Mouse (Mus musculus) midbrain, embryonic 12.5 days (tissue): Measurements from ENCODE around the gene Nkain1. TPM values are rescaled to one million over a fixed set of nuclear protein-coding genes. Genes with fewer than 3 reads are reported as not detected.

ENCODE experiments used
- ATAC-seq: fragments of 200-750 bp; cut with Nextera tagmentation; 2 replicates; pipeline ENCODE4 v1.8.0; 2017; ENCODE audit warnings: low read depth, moderate TSS enrichment, moderate library complexity; ENCODE audit not compliant: low FRiP score
- H3K27ac ChIP-seq: fragments of 300-500 bp; sonication (generic); replicated peaks from 2 replicates; pipeline ENCODE4 v1.5.1; 2016; ENCODE audit warnings: mild to moderate bottlenecking
- H3K27me3 ChIP-seq: fragments of 300-500 bp; sonication (generic); 2 replicates; pipeline ENCODE4 v1.6.1; 2016; ENCODE audit warnings: mild to moderate bottlenecking
- H3K36me3 ChIP-seq: fragments of 300-500 bp; sonication (generic); 2 replicates; pipeline ENCODE4 v1.6.1; 2016
- H3K4me1 ChIP-seq: fragments of 300-500 bp; sonication (generic); 2 replicates; pipeline ENCODE4 v1.6.1; 2016
- H3K4me2 ChIP-seq: fragments of 300-500 bp; sonication (generic); replicated peaks from 2 replicates; pipeline ENCODE4 v1.6.1; 2016; ENCODE audit warnings: mild to moderate bottlenecking, moderate library complexity
- H3K4me3 ChIP-seq: fragments of 300-500 bp; sonication (generic); 2 replicates; pipeline ENCODE4 v1.5.1; 2016; ENCODE audit warnings: mild to moderate bottlenecking
- H3K9ac ChIP-seq: fragments of 300-500 bp; sonication (generic); replicated peaks from 2 replicates; pipeline ENCODE4 v1.6.1; 2016; ENCODE audit warnings: mild to moderate bottlenecking, moderate library complexity
- H3K9me3 ChIP-seq: fragments of 300-500 bp; sonication (generic); 2 replicates; pipeline ENCODE4 v1.6.1; 2016; ENCODE audit warnings: mild to moderate bottlenecking
- WGBS: fragments of 180-500 bp; shearing (Covaris S2); methylation state at CpG from one replicate; pipeline ENCODE4 v1.1.7; 2016; 5-methylcytosine and 5-hydroxymethylcytosine counted together
- polyA plus RNA-seq: library from polyadenylated mRNA; unstranded; fragments of >200 nt; fragmentation: Nextera tagmentation; extraction: Ambion mirVana; gene quantifications from 2 replicates; pipeline ENCODE4 v1.2.1, GENCODE M21; 2016

The Nkain1 gene
- polyA plus RNA-seq, 1 experiment from 2014 or later = 16.6 TPM

DNA sequence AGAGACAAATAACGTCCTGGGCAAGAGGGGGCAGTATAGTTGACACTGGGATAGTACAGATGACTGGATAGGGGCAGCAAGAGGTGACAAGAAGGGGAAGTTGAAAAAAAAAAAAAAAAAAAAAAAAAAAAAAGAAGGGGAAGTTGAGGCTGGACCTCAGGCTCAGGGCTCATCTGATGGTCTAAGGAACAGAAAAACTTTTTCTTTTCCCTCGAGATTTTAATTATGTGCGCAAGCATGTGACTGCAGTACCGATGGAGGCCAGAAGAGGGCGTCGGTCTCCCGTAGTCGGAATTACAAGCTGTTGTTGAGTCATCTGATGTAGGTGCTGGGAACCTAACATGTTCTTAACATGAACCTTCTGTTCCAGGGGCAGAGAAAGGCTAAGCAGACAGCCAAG is 24.8 kb downstream of the Nkain1 start:
- H3K36me3 ChIP-seq = no peaks in the 10 kb centered on the region
- ATAC-seq = no peak
- H3K9me3 ChIP-seq = no peaks in the 10 kb centered on the region
- 86% methylated on average over 8 of the region's 8 CpGs for WGBS
- peaks cover 70% of the 10 kb centered on the region for H3K4me1 ChIP-seq
- no peak overlapping the region for H3K4me2 ChIP-seq
- no peak overlapping the region for H3K4me3 ChIP-seq
- H3K27me3 ChIP-seq = no peaks in the 10 kb centered on the region
- no peak overlapping the region for H3K9ac ChIP-seq
- peak overlapping the region; percentile 88 for H3K27ac ChIP-seq

DNA sequence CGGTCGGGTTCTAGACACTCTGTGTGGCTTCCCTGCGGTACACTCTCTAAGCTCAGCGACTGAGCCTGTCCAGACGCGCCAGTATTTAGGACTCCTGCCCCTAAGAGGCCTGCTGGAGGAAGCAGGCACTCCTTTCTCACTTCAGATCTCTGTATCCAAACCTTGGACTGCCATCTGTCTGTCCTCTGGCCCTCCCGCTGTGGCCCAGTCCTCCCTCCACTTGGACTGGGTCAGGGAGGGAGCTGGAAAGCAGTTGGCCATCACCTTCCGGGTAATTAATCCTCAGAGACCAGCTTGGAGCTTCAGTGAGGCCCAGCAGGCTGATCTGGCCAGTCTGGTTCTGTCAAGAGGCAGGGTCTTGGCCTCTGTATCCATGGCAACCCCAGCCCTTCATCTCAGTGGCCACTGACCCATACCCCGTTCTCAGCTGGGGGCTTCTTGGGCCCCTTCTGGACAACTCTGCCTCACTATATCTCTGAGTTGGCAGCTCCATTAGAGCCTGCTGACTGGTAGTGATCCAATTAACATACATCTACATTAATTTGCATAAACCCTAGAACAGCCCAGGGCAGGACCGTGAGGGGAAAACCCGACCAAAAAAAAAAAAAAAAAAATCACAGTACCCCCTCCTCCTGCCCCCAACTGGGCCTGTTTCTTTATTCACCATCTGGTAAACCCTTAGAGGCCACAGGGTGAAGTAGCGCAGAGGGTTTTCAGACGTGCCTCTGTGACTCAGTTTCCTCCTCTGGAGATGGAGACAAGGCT is 27.0 kb downstream of the Nkain1 start:
- no peaks in the 10 kb centered on the region for H3K27me3 ChIP-seq
- ATAC-seq = peak; percentile 82
- peak overlapping the region; percentile 32; the same call in 1 of the 2 replicates for H3K9ac ChIP-seq
- H3K36me3 ChIP-seq = no peaks in the 10 kb centered on the region
- no peaks in the 10 kb centered on the region for H3K9me3 ChIP-seq
- H3K4me1 ChIP-seq = peaks cover 63% of the 10 kb centered on the region
- WGBS = 6% methylated on average over 13 of the region's 13 CpGs
- H3K4me3 ChIP-seq = no peak overlapping the region
- H3K4me2 ChIP-seq = peak overlapping the region; percentile 27
- H3K27ac ChIP-seq = peak overlapping the region; percentile 88

DNA sequence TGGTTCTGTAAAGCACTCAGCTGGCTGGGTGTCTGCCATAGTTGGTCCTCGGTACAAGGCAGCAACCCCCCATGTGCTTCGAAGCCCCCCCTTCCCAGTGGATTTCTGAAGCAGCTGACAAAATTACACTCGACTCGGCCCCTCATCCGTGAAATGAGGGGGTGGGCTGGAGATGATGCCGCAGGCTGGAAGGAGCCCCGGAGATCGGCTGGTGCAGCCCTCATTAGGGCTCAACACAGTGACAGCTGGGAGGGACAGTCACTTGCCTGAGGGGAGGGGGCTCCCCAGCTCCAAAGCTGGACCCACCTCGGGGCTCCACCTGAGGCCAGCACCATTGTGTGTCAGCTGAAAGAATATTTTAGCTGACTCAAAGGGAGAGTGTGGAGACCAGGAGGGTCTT is 29.6 kb downstream of the Nkain1 start:
- Histone ChIP-seq H3K9ac (no peak overlapping the region; the same call in 1 of the 2 replicates), H3K4me2 (peak overlapping the region; percentile 32), H3K4me3 (no peak overlapping the region), H3K27ac (peak overlapping the region; percentile 88), H3K27me3 (no peaks in the 10 kb centered on the region), H3K4me1 (peaks cover 59% of the 10 kb centered on the region), H3K36me3 (no peaks in the 10 kb centered on the region), H3K9me3 (no peaks in the 10 kb centered on the region)
- 25% methylated on average over 9 of the region's 9 CpGs for WGBS
- ATAC-seq = peak; percentile 57

DNA sequence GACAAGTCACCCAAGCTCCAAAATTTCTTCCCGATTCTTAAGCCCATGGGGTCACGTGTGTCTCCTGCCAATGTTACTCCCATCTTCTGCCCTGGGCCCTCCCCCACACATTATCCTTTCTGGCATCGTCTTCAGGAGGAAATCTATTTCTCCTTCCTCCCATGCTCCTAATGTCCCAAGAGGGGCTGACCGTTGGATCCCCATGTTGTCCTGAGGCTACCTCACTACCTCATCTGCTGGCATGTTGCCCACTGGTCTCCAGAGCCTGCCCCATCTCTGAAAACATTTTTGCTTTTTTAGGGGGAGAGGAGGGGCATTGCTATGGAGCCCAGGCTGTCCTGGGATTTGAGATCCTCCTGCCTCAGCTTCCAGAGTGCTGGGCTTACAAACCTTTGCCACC is 30.9 kb downstream of the Nkain1 start:
- ATAC-seq = no peak
- Histone ChIP-seq H3K27me3 (no peaks in the 10 kb centered on the region), H3K27ac (peak overlapping the region; percentile 88), H3K9ac (no peak overlapping the region), H3K36me3 (peaks cover 7% of the 10 kb centered on the region; the same call in 1 of the 2 replicates), H3K4me2 (no peak overlapping the region), H3K4me1 (peaks cover 51% of the 10 kb centered on the region), H3K9me3 (no peaks in the 10 kb centered on the region), H3K4me3 (no peak overlapping the region)
- 77% methylated on average over 4 of the region's 4 CpGs for WGBS

DNA sequence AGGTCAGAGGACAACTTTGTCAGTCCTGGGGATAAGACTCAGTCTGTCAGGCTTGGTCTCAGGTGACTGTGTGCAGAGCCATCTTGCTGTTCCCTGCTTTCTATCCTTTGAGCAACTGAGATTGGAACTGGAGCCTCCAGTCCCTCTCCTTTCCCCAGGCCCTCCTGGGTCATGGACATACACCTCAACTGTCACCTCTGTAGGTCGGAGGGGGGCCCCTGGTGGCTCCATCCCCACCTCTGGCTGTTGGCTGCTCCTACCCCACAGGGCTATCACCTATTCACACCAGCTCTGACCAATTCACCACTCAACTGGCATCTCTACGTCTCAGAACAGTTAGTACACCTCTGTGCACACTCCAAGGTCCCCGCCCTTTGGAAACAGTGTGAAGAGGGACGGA is 33.1 kb downstream of the Nkain1 start:
- 94% methylated on average over 4 of the region's 4 CpGs for WGBS
- no peak overlapping the region for H3K27ac ChIP-seq
- no peak for ATAC-seq
- no peak overlapping the region for H3K9ac ChIP-seq
- H3K36me3 ChIP-seq = peaks cover 26% of the 10 kb centered on the region
- H3K27me3 ChIP-seq = no peaks in the 10 kb centered on the region
- no peak overlapping the region for H3K4me2 ChIP-seq
- H3K4me3 ChIP-seq = no peak overlapping the region
- peaks cover 28% of the 10 kb centered on the region for H3K4me1 ChIP-seq
- H3K9me3 ChIP-seq = peaks cover 2% of the 10 kb centered on the region; the same call in 1 of the 2 replicates

DNA sequence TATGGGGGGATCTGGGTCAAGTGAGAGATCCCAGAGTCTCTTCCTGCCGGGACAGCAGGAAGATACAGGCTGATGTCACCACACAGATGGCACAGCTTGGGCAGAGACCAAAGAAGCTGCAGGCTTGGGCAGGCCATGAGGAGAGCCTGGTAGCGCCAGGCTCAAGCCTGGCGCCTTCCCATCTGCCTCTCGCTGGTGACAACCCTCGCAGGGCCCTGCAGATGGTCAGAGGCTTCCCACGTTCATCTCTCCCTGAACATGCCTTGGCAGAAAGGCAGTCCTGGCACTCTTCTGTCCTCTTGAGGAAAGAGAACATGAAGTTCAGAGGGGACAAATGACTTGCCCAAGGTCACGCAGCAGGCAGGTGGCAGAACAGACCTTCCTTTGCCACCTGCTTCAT is 34.3 kb downstream of the Nkain1 start:
- no peak overlapping the region for H3K27ac ChIP-seq
- H3K9ac ChIP-seq = no peak overlapping the region
- H3K27me3 ChIP-seq = no peaks in the 10 kb centered on the region
- no peak overlapping the region for H3K4me2 ChIP-seq
- WGBS = 87% methylated on average over 7 of the region's 7 CpGs
- H3K36me3 ChIP-seq = peaks cover 33% of the 10 kb centered on the region
- peaks cover 17% of the 10 kb centered on the region for H3K4me1 ChIP-seq
- H3K9me3 ChIP-seq = peaks cover 4% of the 10 kb centered on the region; the same call in 1 of the 2 replicates
- H3K4me3 ChIP-seq = no peak overlapping the region
- ATAC-seq = no peak

DNA sequence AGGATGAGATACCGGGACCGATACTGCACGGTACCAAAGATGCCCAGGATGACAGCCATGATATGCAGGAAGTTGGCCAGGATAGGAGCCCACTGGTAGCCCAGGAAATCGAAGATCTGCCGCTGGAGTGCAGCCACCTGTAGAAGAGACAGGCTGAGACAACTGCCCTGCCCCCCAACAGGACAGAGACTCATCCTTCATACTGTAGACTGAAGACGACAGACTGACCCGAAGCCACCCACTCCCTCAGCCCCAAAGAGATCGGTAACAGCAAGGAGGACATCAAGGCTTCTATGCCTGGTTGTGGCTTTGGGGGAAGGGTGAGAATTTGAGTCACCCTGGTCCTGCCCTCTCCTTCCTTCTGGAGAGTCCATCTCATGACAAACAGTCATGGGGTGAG is 34.9 kb downstream of the Nkain1 start:
- no peak overlapping the region for H3K27ac ChIP-seq
- H3K36me3 ChIP-seq = peaks cover 33% of the 10 kb centered on the region
- H3K4me1 ChIP-seq = peaks cover 10% of the 10 kb centered on the region
- no peak overlapping the region for H3K4me3 ChIP-seq
- no peak overlapping the region for H3K4me2 ChIP-seq
- no peak for ATAC-seq
- peaks cover 4% of the 10 kb centered on the region; the same call in 1 of the 2 replicates for H3K9me3 ChIP-seq
- WGBS = 96% methylated on average over 8 of the region's 8 CpGs
- H3K27me3 ChIP-seq = no peaks in the 10 kb centered on the region
- no peak overlapping the region for H3K9ac ChIP-seq

DNA sequence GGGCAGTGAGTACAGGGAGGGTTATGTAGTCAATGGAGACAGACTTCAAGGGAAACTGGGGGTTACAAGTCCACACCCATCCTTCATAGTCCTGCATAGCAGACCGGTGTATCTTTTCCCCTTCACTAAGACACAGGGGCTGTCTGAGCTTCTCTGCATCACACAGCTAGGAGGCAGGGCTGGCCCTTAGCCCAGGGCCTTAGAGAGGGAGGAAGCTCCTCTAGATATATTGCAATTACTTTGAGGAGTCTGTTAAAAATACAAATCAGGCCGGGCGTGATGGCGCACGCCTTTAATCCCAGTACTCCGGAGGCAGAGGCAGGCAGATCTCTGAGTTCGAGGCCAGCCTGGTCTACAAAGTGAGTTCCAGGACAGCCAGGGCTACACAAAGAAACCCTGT is 36.6 kb downstream of the Nkain1 start:
- Histone ChIP-seq H3K9ac (no peak overlapping the region), H3K4me1 (no peaks in the 10 kb centered on the region; the same call in 1 of the 2 replicates), H3K36me3 (peaks cover 44% of the 10 kb centered on the region), H3K4me3 (no peak overlapping the region), H3K4me2 (no peak overlapping the region), H3K9me3 (peaks cover 4% of the 10 kb centered on the region; the same call in 1 of the 2 replicates), H3K27ac (no peak overlapping the region), H3K27me3 (no peaks in the 10 kb centered on the region)
- WGBS = 98% methylated on average over 7 of the region's 7 CpGs
- no peak for ATAC-seq

DNA sequence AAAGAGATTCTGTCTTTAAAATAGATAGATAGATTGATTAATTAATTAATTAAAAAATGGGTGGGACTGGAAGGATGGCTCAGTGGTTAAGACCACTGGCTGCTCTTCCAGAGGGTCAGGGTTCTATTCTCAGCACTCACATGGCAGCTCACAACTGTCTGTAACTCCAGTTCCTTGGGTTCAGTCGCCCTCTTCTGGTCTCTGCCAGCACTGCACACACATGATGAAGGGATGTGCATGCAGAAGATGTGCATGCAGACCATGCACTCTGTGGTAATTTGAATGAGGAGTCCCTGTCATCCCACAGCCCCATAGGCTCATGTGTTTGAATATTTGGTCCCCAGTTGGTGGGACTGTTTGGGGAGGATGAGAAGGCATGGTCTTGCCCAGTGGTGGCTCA is 38.2 kb downstream of the Nkain1 start:
- H3K27me3 ChIP-seq = no peaks in the 10 kb centered on the region
- no peak overlapping the region for H3K4me2 ChIP-seq
- H3K4me3 ChIP-seq = no peak overlapping the region
- 56% methylated on average over 1 of the region's 1 CpGs for WGBS
- peaks cover 4% of the 10 kb centered on the region; the same call in 1 of the 2 replicates for H3K9me3 ChIP-seq
- H3K4me1 ChIP-seq = peaks cover 5% of the 10 kb centered on the region; the same call in 1 of the 2 replicates
- H3K27ac ChIP-seq = no peak overlapping the region
- ATAC-seq = no peak
- H3K36me3 ChIP-seq = peaks cover 50% of the 10 kb centered on the region
- H3K9ac ChIP-seq = no peak overlapping the region

DNA sequence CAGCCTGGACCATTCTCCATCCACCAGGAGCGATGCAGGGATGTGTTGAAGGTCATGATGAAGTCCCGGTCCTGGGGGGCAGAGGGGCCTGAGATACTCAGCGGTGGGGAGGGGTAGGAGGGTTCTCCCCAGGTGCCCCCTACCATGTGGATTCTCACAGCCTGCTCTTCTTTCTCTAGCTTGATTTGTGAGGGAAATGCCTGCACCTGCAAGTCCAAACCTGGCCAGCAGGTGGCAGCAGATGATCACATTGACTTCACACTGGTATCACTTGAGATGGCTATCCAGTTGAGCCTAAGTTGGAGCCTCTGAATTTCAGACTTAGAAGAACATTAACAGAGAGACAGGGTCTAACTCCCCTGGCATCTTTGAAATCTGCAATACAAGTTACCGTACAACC is 40.0 kb downstream of the Nkain1 start:
- WGBS = 44% methylated on average over 4 of the region's 4 CpGs
- ATAC-seq = peak; percentile 57; the same call in 1 of the 2 replicates
- H3K36me3 ChIP-seq = peaks cover 67% of the 10 kb centered on the region

DNA sequence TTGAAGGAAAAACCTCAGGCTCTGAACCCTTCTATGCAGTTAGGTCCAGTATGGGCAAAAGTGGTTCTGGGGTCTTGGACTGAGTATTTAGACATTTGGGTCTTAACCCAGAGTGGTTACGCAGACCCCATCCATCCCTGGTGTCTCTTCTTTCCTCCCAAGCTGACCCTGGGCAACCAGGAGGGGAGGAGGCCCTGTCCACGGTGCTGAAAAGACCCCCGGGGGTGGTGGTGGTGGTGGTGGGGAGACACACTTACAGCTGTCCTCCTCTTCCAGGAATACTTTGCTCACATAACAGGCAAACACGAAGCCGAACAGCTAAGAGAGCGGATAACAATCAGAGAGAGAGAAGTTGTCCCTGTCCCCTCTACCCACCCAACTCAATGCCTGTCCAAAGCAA is 41.6 kb downstream of the Nkain1 start:
- peaks cover 5% of the 10 kb centered on the region; the same call in 1 of the 2 replicates for H3K4me1 ChIP-seq
- 64% methylated on average over 6 of the region's 6 CpGs for WGBS
- no peak overlapping the region for H3K9ac ChIP-seq
- H3K9me3 ChIP-seq = peaks cover 4% of the 10 kb centered on the region; the same call in 1 of the 2 replicates
- H3K36me3 ChIP-seq = peaks cover 59% of the 10 kb centered on the region
- no peak overlapping the region for H3K4me2 ChIP-seq
- no peak for ATAC-seq
- H3K4me3 ChIP-seq = no peak overlapping the region
- H3K27ac ChIP-seq = 0 out of 2 replicates have a peak overlapping the region, but pooled peaks have one; percentile 15
- no peaks in the 10 kb centered on the region for H3K27me3 ChIP-seq

More for the DNA sequence above, 40.0 kb downstream of the Nkain1 start:
- H3K4me1 ChIP-seq = peaks cover 5% of the 10 kb centered on the region; the same call in 1 of the 2 replicates
- no peak overlapping the region for H3K9ac ChIP-seq
- no peak overlapping the region for H3K4me3 ChIP-seq
- peaks cover 4% of the 10 kb centered on the region; the same call in 1 of the 2 replicates for H3K9me3 ChIP-seq
- H3K27ac ChIP-seq = no peak overlapping the region
- no peak overlapping the region for H3K4me2 ChIP-seq
- H3K27me3 ChIP-seq = no peaks in the 10 kb centered on the region

DNA sequence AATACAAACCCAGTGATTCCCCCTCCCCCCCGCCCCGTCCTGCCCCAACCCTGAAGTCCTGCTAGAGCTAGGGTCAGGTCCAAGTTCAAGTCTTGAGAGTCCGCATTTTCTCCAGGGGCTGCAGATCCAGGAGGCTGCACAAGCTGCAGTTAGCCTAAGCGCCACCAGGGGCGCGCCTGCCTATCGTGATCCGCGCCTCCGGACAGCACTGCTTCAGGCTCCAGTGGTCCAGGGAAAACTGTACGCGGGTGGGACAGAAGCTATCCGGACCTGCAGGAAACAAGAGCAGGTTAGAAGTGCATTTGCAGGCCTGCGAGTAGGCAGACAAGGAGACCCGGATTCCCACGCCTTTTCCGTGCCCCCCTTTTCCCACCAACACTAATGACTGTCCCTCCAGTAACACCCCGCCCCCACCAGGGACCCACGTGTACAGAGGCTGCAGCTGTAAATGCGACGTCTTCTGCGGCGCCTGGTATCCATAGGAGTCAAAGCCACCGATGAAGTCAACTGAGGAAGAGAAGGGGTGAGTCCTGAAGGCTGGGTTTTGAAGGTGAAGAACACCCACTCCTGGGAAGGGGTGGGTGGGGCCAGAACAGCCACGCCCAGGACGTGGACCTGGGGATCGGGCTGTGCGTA is 42.2 kb downstream of the Nkain1 start:
- H3K36me3 ChIP-seq = peaks cover 53% of the 10 kb centered on the region
- 0 out of 2 replicates have a peak overlapping the region, but pooled peaks have one; percentile 24 for H3K9ac ChIP-seq
- peaks cover 5% of the 10 kb centered on the region; the same call in 1 of the 2 replicates for H3K4me1 ChIP-seq
- 15% methylated on average over 24 of the region's 28 CpGs for WGBS
- H3K4me2 ChIP-seq = no peak overlapping the region
- 0 out of 2 replicates have a peak overlapping the region, but pooled peaks have one; percentile 15 for H3K27ac ChIP-seq
- H3K4me3 ChIP-seq = no peak overlapping the region
- peaks cover 4% of the 10 kb centered on the region; the same call in 1 of the 2 replicates for H3K9me3 ChIP-seq
- ATAC-seq = peak; percentile 48; the same call in 1 of the 2 replicates
- H3K27me3 ChIP-seq = no peaks in the 10 kb centered on the region
